Mouse (Mus musculus): ENCODE measurements around the gene Uts2r. TPM values are rescaled to one million over a fixed set of nuclear protein-coding genes. Genes with fewer than 3 reads are reported as not detected.

Uts2r gene
- total RNA-seq, 1 experiment from 2014 or later, result not detected

GRCm38 (mm10) chr11:121163751-121164150, 3.7 kb downstream of the Uts2r start:
- DNase-seq, result no peak

- no peak for DNase-seq
These were observed 13.1 kb downstream of the Uts2r start for GRCm38 (mm10) chr11:121173203-121173602.

DNA sequence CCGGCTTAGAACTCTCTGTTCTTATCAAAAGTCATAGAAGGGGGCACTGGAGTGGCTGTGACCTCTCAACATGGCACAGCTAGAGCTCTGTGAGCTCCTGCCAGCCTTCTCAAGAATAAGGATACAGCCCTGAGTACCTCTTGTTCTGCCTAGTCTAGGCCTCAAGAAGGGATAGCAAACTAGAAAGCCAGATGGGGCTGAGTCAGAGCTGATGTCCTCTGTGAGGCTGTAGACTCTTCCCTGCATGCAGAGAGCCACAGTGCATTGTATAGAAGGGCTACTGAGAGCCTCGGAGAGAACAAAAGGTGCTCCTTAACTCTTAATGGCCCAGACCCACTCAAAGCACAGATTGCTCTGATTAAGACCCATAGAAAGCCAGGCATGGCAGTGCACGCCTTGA, 14.2 kb downstream of the Uts2r start:
- no peak for DNase-seq

DNA sequence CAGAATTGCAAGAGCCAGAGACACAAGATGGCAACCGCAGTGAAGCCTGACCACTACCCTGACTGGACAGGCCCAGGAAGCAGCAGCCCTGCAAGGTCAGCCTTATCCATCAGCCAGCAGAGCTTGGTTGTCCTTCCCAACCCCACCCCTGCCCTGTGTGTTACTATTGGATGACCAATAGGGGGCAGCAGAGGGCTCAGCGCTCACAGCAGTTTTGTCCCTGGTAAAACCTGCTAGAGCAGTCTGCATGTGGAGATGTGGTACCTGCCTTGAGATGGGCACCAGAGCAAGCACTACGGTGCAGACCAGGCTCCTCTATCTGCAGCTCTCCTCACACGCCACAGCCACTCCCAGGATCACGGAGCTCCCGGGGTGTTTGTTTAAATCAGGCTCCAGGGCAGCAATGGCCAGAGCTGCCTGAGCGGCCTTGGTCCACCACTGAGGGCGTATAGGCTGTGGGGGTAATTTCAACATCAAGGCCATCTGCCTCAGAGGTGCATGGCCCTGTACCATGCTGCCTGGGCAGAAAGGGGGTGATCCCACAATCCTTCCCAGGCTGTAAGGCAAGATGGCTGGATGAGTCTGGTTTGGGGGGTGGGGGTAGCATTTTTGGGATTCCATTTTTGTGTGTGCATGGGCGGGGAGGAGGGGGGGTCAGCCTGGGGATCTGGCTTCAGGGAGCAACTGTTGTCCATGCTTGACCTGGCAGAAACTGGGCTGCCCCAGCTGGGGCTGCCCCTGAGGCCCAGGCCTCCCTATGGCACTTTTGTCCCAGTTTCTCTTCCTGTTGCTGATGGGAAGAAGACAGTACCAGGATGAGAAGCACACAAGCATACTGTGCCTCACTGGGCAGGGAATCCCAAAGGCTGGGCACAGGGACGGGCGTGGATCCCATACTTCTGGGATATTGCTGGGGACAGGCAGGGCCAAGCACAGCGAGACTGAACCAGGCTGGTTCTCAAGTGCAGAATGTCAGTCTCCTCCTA, 16.5 kb downstream of the Uts2r start:
- DNase-seq, result peak; percentile 85

- peak; percentile 40 for DNase-seq
These were observed 29.6 kb downstream of the Uts2r start for GRCm38 (mm10) chr11:121189681-121190080.

- DNase-seq, result no peak
These were observed 32.7 kb downstream of the Uts2r start for GRCm38 (mm10) chr11:121192742-121193141.

- DNase-seq, result no peak
These were observed 33.3 kb downstream of the Uts2r start for GRCm38 (mm10) chr11:121193415-121193814.

DNA sequence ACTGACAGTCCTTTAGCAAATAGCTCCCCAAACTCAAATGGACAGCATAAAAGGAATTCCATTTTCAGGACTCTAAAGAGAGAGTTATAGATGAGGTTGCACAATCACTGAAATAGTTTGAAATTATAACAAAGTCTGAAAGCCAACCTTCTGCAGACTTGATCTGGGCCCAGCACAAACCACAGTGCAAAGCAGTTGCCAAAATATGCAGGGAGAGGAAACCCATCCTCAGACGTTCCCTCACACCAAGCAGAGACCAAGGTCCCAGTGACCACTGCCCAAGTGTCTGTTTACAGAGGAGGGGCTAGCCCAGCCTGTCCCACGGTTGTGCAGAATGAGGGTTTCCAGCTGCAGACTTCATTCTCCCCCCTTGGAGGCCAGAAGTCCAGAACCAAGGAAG, 38.6 kb downstream of the Uts2r start:
- DNase-seq, result no peak

- DNase-seq, result no peak
These were observed 39.8 kb downstream of the Uts2r start for GRCm38 (mm10) chr11:121199851-121200250.

- DNase-seq, result no peak
These were observed 40.7 kb downstream of the Uts2r start for GRCm38 (mm10) chr11:121200781-121201180.

DNA sequence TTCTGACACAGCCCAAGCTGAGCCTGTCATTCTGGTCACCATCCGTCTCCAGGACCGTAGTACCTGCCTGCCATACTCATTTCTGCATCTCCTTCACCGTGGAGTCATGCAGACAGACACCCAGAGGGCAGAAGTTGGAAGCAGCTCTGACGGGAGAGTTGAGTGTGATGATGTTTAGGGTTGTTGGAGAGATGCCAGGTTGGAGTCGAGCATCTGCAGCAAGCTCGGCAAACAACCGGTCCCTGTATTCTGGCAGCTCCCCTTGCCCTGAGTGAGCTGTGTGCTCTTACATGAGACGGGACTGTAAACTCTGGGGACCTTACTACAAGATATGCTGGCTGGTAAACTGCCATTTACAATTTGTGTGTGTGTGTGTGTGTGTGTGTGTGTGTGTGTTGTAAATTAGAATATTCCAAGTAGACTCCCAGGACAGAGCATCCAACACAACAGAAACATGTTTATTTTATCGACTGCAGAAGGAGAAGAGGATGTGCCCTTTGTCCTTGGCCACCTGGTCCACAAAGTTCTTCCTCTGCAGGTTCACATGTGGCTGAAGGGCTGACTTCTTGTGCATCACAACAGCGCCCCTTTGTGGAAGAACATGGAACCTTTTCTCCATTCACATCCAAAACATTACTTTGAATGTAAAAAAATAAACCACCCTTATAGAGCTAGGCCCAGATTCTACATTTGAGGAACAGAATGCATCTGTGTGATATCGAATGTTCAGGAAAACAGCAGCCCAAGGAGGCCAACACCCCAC, 41.5 kb downstream of the Uts2r start:
- peak; percentile 56 for DNase-seq

DNA sequence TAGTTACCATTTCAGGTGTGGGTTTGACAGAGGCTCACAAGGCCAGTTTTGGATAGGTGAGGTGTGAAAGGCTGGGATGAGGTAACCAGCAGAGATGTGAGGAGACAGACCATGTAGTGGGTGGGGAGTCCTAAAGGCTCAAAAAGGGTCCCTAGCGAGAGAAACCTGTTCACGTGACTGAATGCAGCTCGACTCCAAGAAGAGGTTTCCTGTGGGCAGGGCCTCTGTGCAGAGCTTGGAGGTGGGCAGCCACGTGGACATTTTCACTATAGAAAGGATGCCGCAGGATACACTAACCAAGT, 43.7 kb downstream of the Uts2r start:
- no peak for DNase-seq

GRCm38 (mm10) chr11:121204161-121205006, 44.3 kb downstream of the Uts2r start, which contains the start of the genes Hexdc and Ogfod3:
Gene Hexdc (plus strand): TSS chr11:121204433.
Gene Ogfod3 (minus strand): TSS chr11:121204711.
- DNase-seq, result peak; percentile 98

Other genes starting within 250 kb of the Uts2r start
- 12.6 and 17.7 TPM in 2 replicates for gene Ccdc57, start 227.4 kb upstream of the Uts2r start, total RNA-seq (2021)
- gene Slc16a3, start 211.8 kb upstream of the Uts2r start, total RNA-seq (2021), result 10.6 and 14.0 TPM in 2 replicates
- gene Csnk1d, start 168.9 kb upstream of the Uts2r start, total RNA-seq (2021), result 124 and 135 TPM in 2 replicates
- gene Cd7, start 120.9 kb upstream of the Uts2r start, total RNA-seq (2021), result 0.48 and 3.8 TPM in 2 replicates
- not detected in 2 replicates for gene Sectm1b, start 96.7 kb upstream of the Uts2r start, total RNA-seq (2021)
- gene Sectm1a, start 79.1 kb upstream of the Uts2r start, total RNA-seq (2021), result not detected in 2 replicates
- gene Tex19.2, start 41.6 kb upstream of the Uts2r start, total RNA-seq (2021), result not detected in 2 replicates
- gene Tex19.1, start 14.1 kb upstream of the Uts2r start, total RNA-seq (2021), result not detected in 2 replicates
- 11.5 and 13.7 TPM in 2 replicates for gene Hexdc, start 44.2 kb downstream of the Uts2r start, total RNA-seq (2021)
- gene Ogfod3, start 44.4 kb downstream of the Uts2r start, total RNA-seq (2021), result 23.0 and 24.6 TPM in 2 replicates
- 14.3 and 23.7 TPM in 2 replicates for gene Cybc1, start 69.1 kb downstream of the Uts2r start, total RNA-seq (2021)
- 29.9 and 36.5 TPM in 2 replicates for gene Narf, start 77.0 kb downstream of the Uts2r start, total RNA-seq (2021)
- 36.9 and 37.5 TPM in 2 replicates for gene Foxk2, start 99.7 kb downstream of the Uts2r start, total RNA-seq (2021)
- gene Wdr45b, start 194.2 kb downstream of the Uts2r start, total RNA-seq (2021), result 53.3 and 54.3 TPM in 2 replicates
- 3.9 and 4.9 TPM in 2 replicates for gene Rab40b, start 228.0 kb downstream of the Uts2r start, total RNA-seq (2021)